Mouse (Mus musculus) A20 (cell line): ENCODE measurements at regions not wholly inside any gene's neighbourhood (a gene's known extent, or its start where the extent isn't known, plus 50 kb on each side); places are given as distances from the start of the nearest gene placed in this dataset.

ENCODE experiments used
- DNase-seq: peaks from one replicate; pipeline ENCODE4 v3.0.0-alpha.2; 2011; ENCODE audit warnings: low read depth, low spot score

DNA sequence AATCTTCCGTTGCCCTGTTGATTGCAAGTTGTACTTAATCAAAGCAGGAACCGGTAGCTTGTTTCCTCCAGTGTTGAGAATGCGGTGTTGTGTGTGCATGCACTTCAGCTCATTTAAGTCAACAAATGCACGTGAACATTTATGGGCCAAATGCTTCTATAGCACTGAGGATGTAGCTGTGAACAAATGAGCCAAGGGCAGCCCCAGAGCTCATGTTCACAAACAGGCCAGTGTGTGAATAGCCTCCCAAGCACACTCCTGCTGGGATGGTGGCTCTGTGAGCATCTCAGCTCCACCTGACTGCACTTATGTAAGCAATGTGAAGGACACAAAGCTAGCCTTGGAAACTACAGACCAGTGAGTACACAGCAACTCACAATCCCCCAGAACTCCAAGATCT is 183.9 kb upstream of the Sox2 start:
- no peak for DNase-seq

DNA sequence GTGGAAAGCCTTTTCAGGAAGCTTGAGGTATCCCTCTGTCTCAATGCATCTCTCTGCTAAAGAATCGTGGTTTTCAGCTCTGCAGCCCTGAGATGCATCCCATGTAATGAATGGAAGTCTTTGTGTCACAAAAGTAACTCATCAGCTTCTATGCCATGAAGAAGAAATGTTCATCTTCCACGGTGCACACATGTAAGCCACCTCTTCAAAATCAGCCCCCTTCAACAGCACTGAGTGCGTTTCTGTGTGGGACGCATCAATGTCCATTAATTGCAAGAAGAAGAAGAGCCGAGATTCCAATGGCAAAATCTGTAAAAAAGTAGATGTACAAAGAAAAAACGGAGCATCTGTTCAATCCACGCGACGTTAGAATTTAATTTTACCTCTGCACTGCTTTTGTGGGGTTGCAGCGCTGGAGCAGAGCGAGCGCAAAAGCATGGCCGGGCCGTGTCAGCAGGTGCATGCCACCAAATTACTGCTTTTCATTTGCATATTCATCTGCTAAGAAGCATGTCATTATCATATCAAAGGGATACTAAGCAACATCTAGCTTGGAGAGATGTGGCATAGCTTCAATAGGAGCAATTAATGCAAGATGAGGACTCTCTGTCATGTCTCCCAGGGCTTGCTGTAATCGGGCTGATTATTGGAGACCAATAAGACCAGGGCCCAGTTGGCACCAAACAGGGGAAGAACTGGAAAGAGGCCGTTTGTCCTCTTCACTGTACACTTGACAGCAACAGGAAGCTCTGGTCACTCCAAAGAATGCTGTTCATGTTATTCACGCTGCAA is 185.0 kb upstream of the Sox2 start:
- no peak for DNase-seq

- DNase-seq: no peak
Measured at GRCm38 (mm10) chr3:34458766-34459165, 191.4 kb upstream of the Sox2 start.

DNA sequence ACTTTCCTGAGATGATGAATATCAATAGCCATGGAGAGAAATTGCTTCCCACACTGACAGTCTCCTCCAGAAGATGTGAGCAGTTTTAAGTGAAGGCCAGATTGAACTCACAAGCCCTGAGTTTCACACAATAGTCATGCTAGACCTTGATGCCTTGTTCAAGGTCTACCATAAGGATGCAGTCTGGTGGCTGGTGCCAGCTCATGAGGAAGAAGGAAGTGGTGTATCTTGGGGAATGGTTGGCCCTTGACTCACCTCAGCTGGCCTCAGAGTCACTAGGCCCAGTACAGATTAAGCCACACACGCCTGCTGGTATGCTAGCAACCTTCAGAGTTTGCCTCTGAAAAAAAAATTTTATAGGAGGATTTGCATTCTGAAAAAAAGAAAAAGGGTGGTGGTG is 192.4 kb upstream of the Sox2 start:
- peak; percentile 42 for DNase-seq

- peak; percentile 91 for DNase-seq
Measured at GRCm38 (mm10) chr3:34456488-34457433, 193.4 kb upstream of the Sox2 start.

DNA sequence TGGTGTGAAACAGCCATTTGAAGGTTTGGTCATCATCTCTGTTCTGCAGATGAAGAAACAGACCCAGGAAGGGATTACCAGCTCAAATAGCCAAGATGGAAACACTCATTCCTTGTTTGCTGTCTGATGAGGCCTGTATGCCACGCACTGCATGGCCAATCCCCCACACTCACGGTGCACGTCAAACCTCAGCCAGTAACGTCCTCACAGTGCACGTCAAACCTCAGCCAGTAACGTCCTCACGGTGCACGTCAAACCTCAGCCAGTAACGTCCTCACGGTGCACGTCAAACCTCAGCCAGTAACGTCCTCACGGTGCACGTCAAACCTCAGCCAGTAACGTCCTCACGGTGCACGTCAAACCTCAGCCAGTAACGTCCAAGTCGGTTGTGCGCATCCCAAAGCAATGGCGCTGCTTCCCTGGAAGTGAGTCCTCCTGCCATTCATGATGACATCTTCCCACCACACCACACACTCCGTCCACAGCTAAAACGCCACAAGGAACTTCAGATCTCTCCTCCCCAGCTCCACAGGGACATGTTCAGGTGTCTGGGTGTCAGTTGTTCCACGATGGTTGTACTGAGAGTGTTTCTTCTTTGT is 196.1 kb upstream of the Sox2 start:
- no peak for DNase-seq

GRCm38 (mm10) chr3:34445354-34445753 is 204.9 kb upstream of the Sox2 start:
- DNase-seq: no peak

GRCm38 (mm10) chr3:34444802-34445201 is 205.4 kb upstream of the Sox2 start:
- DNase-seq: no peak

DNA sequence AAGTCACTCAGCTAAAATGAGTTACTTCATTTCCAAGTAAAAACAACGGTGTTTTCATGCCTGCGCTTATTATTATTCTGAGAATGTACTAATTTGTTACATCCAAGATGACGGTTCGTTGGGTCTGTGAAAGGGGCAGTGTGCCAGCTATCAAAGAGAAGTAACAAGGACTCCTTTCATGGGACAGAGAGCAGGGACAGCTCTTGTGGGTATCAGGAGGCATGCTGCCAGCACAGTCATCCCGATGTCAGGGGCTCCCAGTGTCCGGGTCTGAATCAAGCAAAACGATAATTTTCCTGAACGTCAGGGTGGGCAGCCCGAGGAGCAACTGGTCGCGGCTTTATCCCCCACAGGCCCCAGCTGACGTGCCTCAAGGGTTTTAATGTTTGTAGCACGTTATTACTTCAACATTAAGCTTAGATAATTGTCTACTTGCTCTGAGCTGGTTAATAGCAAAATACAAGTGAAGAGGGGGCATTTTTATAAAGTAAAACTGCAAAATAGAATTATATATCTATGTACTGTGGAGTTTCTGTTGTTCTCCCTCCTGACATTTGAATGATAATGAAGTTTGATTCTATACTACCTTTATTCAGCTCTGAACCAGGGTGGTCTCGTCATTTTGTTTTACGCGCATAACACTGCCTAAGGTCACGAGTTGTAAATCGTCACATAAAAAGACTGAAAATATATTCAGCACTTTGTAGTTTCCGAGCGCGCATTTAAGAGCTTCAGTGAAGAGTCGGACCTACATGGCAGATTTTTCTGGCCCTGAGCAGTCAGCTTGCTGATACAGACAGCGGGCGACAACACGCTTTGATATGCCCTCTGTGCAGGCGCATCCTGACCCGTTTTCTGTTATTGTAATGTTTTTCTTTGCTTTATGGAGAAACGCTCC is 206.2 kb upstream of the Sox2 start:
- no peak for DNase-seq

DNA sequence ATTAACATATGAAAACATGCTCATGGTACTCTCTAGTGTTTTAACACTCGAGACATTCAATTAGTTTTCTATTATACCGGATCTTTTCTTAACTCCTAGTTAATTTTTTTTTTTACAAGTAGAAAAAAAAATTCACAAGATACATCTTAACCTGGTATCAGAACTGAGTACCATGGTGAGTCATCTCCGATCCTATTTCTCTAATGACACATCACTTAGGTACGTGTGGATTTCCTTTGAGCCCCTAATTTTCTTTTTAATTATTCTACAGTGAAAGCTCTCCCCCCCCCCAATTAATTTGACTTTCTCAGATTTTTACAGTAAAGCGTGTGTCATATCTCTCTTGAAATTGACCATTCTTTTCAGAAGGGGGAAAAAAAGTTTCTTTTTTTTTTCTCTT is 206.9 kb upstream of the Sox2 start:
- DNase-seq: no peak

GRCm38 (mm10) chr3:34441792-34442191 is 208.4 kb upstream of the Sox2 start:
- DNase-seq: no peak

- DNase-seq: no peak
Measured at GRCm38 (mm10) chr3:34441266-34441665, 208.9 kb upstream of the Sox2 start.

DNA sequence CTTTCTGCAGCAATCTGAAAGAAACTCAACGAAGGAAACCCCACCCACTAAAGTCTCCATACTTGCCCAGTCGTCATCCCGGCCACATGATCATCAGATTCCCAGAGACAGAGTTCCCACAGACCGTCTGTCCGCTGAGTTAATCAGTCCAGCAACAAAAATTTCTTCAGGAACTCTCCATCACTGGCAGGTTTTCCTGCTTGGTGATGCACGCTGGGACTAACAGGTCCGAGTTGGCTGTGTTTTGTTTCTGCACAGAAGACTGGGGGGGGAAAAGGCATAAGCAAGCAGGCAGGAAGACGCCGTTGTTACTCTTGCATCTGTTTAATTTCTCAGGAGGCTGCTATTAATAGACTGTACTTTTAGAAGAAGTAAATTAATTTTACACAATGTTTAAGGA is 215.3 kb upstream of the Sox2 start:
- no peak for DNase-seq

GRCm38 (mm10) chr3:34427967-34428366 is 222.2 kb upstream of the Sox2 start:
- DNase-seq: peak; percentile 52

GRCm38 (mm10) chr3:34427495-34427894 is 222.7 kb upstream of the Sox2 start:
- DNase-seq: no peak

- no peak for DNase-seq
Measured at GRCm38 (mm10) chr3:34426955-34427354, 223.2 kb upstream of the Sox2 start.

- no peak for DNase-seq
Measured at GRCm38 (mm10) chr3:34411915-34412306, 238.3 kb upstream of the Sox2 start.

GRCm38 (mm10) chr3:34411142-34411914 is 238.9 kb upstream of the Sox2 start:
- no peak for DNase-seq

DNA sequence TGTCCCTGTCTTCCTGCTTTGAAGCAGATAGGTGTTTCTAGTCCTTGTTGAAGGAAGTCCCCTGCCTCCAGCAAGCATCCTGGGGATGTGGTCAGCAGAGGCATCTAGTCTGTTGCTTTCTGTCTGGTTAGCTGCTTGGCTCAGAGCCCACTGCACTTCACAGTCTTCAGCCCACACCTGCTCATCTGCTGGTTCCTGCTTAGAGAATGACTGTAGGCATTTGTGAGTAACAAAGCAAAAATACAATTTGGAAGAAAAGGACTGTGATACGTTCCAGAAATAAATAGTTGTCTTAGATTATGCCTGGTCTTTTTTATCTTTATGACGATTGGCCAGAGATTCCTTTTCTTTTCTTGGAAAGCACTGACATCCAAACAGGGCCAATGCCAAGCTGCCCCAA is 246.6 kb upstream of the Sox2 start:
- no peak for DNase-seq

DNA sequence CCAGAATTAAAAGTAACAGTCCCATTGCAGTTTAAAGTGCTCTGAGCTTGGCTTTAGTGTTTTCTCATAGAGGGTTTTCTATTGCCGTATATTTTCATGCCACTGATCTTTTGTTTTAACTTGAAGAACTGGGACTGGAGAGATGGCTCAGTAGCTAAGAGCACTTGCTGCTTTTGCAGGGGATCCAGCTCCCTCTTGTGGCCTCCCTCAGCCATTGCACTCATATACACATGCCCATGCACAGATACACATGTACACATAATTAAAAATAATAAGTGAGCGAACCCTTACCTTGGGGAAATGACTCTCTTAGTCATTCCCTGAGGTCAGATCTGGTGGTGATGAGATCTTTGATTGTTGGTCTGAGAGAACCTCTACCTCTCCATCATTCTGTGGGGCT is 258.9 kb upstream of the Sox2 start:
- DNase-seq: peak; percentile 16
